Mouse (Mus musculus) cerebellum, adult 9-11 months (tissue): ENCODE data around the gene Ncapd2.

ENCODE experiments used
- DNase-seq: peaks from one replicate; pipeline ENCODE4 v3.0.0; 2022

Gene Ncapd2

GRCm38 (mm10) chr6:125163801-125164657, 27.5 kb downstream of the Ncapd2 start:
- DNase-seq: peak; percentile 70

GRCm38 (mm10) chr6:125162615-125163305, 28.7 kb downstream of the Ncapd2 start:
- DNase-seq: peak; percentile 41

GRCm38 (mm10) chr6:125161971-125162370, 29.5 kb downstream of the Ncapd2 start:
- peak; percentile 74 for DNase-seq

GRCm38 (mm10) chr6:125160854-125161760, 30.4 kb downstream of the Ncapd2 start:
- peak; percentile 64 for DNase-seq

GRCm38 (mm10) chr6:125160558-125160853, 31.0 kb downstream of the Ncapd2 start:
- peak; percentile 45 for DNase-seq

GRCm38 (mm10) chr6:125159773-125160557, 31.5 kb downstream of the Ncapd2 start:
- DNase-seq: peak; percentile 19

GRCm38 (mm10) chr6:125158944-125159492, 32.5 kb downstream of the Ncapd2 start:
- DNase-seq: peak; percentile 31

- DNase-seq: no peak
Observed at GRCm38 (mm10) chr6:125156903-125157614, 34.4 kb downstream of the Ncapd2 start.

- DNase-seq: no peak
Observed at GRCm38 (mm10) chr6:125156491-125156890, 35.0 kb downstream of the Ncapd2 start.

- peak; percentile 27 for DNase-seq
Observed at GRCm38 (mm10) chr6:125155262-125155661, 36.2 kb downstream of the Ncapd2 start.

GRCm38 (mm10) chr6:125154550-125154949, 37.0 kb downstream of the Ncapd2 start:
- DNase-seq: peak; percentile 35

- no peak for DNase-seq
Observed at GRCm38 (mm10) chr6:125153682-125154081, 37.8 kb downstream of the Ncapd2 start.

GRCm38 (mm10) chr6:125153018-125153389, 38.5 kb downstream of the Ncapd2 start:
- DNase-seq: no peak

- peak; percentile 48 for DNase-seq
Observed at GRCm38 (mm10) chr6:125152212-125153017, 39.1 kb downstream of the Ncapd2 start.

- DNase-seq: no peak
Observed at GRCm38 (mm10) chr6:125149569-125149950, 41.9 kb downstream of the Ncapd2 start.

- peak; percentile 71 for DNase-seq
Observed at GRCm38 (mm10) chr6:125148926-125149568, 42.5 kb downstream of the Ncapd2 start.

- DNase-seq: peak; percentile 71
Observed at GRCm38 (mm10) chr6:125148251-125148925, 43.1 kb downstream of the Ncapd2 start.

- DNase-seq: peak; percentile 43
Observed at GRCm38 (mm10) chr6:125147329-125147728, 44.2 kb downstream of the Ncapd2 start.

- DNase-seq: peak; percentile 68
Observed at GRCm38 (mm10) chr6:125146797-125147196, 44.7 kb downstream of the Ncapd2 start.
